In the genomic region with DNA sequence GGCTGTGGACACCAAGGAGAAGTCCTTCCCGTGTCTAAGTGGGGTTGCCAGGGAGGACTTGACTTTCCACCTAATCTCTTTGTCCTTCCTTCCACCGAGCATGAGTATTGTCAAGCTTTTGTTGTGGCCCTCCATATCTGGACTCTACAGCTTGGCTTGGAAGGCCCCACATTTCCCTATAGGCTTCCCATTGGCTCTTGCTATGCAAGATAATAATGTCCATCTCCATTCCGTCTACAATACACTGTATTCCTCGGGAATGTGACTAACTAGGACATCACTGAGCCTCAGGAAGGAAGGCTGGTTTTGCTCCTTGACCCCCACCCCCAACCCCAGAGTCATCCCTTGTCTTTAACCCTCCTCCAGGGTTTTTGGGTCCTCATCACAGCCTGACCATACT, we compare ENCODE assay signal across 27 mouse cellular contexts. TPM values are rescaled to one million over a fixed set of nuclear protein-coding genes. Genes with fewer than 3 reads are reported as not detected.
A peak's percentile ranks its signal among the peaks of the same experiment; 100 is the strongest.
DNase-seq lines count a peak whose midpoint lies in the region; ATAC-seq lines count a peak whose summit lies in the region.
"Had no signal": no experiment of that assay in that cellular context is flagged by ENCODE, and none has a peak within 500 bp of the region (broad histone marks: within the 10 kb centered on the region; RNA-seq: fewer than 3 reads in every experiment).

No protein-coding gene starts in this region.

- H3K4me2 ChIP-seq in heart, embryonic 12.5 days = no peak overlapping the region
- no peak overlapping the region for H3K4me2 ChIP-seq in heart, embryonic 11.5 days
- no peak overlapping the region for H3K4me2 ChIP-seq in heart, embryonic 15.5 days
- H3K4me2 ChIP-seq in liver, embryonic 16.5 days (ENCODE audit: low read depth, low read length) = no peak overlapping the region
- H3K4me2 ChIP-seq in liver, embryonic 12.5 days = no peak overlapping the region
- H3K4me2 ChIP-seq: embryonic facial prominence, embryonic 13.5 days; forebrain, embryonic 12.5 days; forebrain, embryonic 15.5 days; hindbrain, embryonic 13.5 days; intestine, embryonic 15.5 days had no signal

- 66% methylated on average over 4 of the region's 4 CpGs for WGBS in heart, embryonic 12.5 days
- WGBS in heart, embryonic 11.5 days (ENCODE audit: insufficient replicate concordance) = 64% methylated on average over 4 of the region's 4 CpGs
- WGBS in heart, embryonic 15.5 days = 47% methylated on average over 4 of the region's 4 CpGs
- WGBS in liver, embryonic 16.5 days (ENCODE audit: insufficient replicate concordance) = 44% methylated on average over 4 of the region's 4 CpGs
- WGBS in liver, embryonic 12.5 days (ENCODE audit: insufficient replicate concordance) = 36% methylated on average over 4 of the region's 4 CpGs

- H3K27me3 ChIP-seq in heart, embryonic 12.5 days (replicated peaks) = peaks cover 73% of the 10 kb centered on the region
- H3K27me3 ChIP-seq in heart, embryonic 11.5 days (ENCODE audit: control insufficient read depth, insufficient read depth, low read length) = peaks cover 51% of the 10 kb centered on the region
- peaks cover 34% of the 10 kb centered on the region for H3K27me3 ChIP-seq in heart, embryonic 15.5 days
- H3K27me3 ChIP-seq in liver, embryonic 16.5 days (ENCODE audit: control insufficient read depth, insufficient read depth, low read depth, low read length) = no peaks in the 10 kb centered on the region
- H3K27me3 ChIP-seq in liver, embryonic 12.5 days (replicated peaks) = no peaks in the 10 kb centered on the region
- H3K27me3 ChIP-seq: embryonic facial prominence, embryonic 13.5 days; forebrain, embryonic 12.5 days; forebrain, embryonic 15.5 days; hindbrain, embryonic 13.5 days; intestine, embryonic 15.5 days; Patski had no signal

- no peaks in the 10 kb centered on the region for H3K36me3 ChIP-seq in heart, embryonic 12.5 days
- no peaks in the 10 kb centered on the region for H3K36me3 ChIP-seq in heart, embryonic 11.5 days (ENCODE audit: control insufficient read depth, insufficient read depth, low read length)
- no peaks in the 10 kb centered on the region for H3K36me3 ChIP-seq in heart, embryonic 15.5 days
- H3K36me3 ChIP-seq in liver, embryonic 16.5 days (ENCODE audit: control insufficient read depth, insufficient read depth) = no peaks in the 10 kb centered on the region
- no peaks in the 10 kb centered on the region for H3K36me3 ChIP-seq in liver, embryonic 12.5 days
- H3K36me3 ChIP-seq: embryonic facial prominence, embryonic 10.5 days; embryonic facial prominence, embryonic 13.5 days; forebrain, embryonic 15.5 days; G1E; hindbrain, embryonic 13.5 days; intestine, embryonic 15.5 days had no signal

- H3K4me3 ChIP-seq in heart, embryonic 12.5 days = no peak overlapping the region
- no peak overlapping the region for H3K4me3 ChIP-seq in heart, embryonic 11.5 days (ENCODE audit: low read depth, low read length)
- H3K4me3 ChIP-seq in heart, embryonic 15.5 days = no peak overlapping the region
- H3K4me3 ChIP-seq in liver, embryonic 16.5 days (ENCODE audit: low read depth, low read length) = no peak overlapping the region
- H3K4me3 ChIP-seq in liver, embryonic 12.5 days = no peak overlapping the region
- H3K4me3 ChIP-seq: embryonic facial prominence, embryonic 10.5 days; embryonic facial prominence, embryonic 13.5 days; erythroblast, embryonic 14.5 days; forebrain, embryonic 12.5 days; forebrain, embryonic 15.5 days; hindbrain, embryonic 10.5 days; hindbrain, embryonic 13.5 days; intestine, embryonic 15.5 days had no signal

- DNase-seq in heart, postnatal 36 days = no peak
- DNase-seq: adrenal gland, postnatal 10 days; B cell, adult 2 months; cerebellum, adult 11-12 months; cerebellum, adult 8-10 months; cerebellum, postnatal 10 days; cerebellum, postnatal 36 days; embryo, embryonic 11 days; gastrocnemius, postnatal 25 days; kidney, adult 11 months; kidney, adult 8-10 months had no signal

- intact Hi-C loops in heart, postnatal 36 days (cut with DNase I) = no loop called here

- ATAC-seq in heart, embryonic 12.5 days (ENCODE audit: insufficient number of reproducible peaks, low FRiP score) = peak; percentile 45; the same call in 1 of the 2 replicates
- no peak for ATAC-seq in heart, embryonic 11.5 days (replicated peaks; ENCODE audit: insufficient number of reproducible peaks, low FRiP score, low TSS enrichment)
- peak; percentile 24; the same call in 1 of the 2 replicates for ATAC-seq in heart, embryonic 15.5 days (replicated peaks; ENCODE audit: insufficient number of reproducible peaks, insufficient read depth, low FRiP score, low read depth)
- ATAC-seq in liver, embryonic 16.5 days (ENCODE audit: low read depth) = 0 out of 2 replicates have a peak, but pooled peaks have one; percentile 2
- no peak for ATAC-seq in liver, embryonic 12.5 days
- ATAC-seq: forebrain, embryonic 15.5 days; hindbrain, embryonic 16.5 days; intestine, embryonic 15.5 days; Patski had no signal

- H3K9me3 ChIP-seq in heart, embryonic 12.5 days (replicated peaks) = no peaks in the 10 kb centered on the region
- 0 out of 2 replicates have a peak, but pooled peaks cover 3% of the 10 kb centered on the region for H3K9me3 ChIP-seq in heart, embryonic 11.5 days (replicated peaks; ENCODE audit: control insufficient read depth, low read length)
- H3K9me3 ChIP-seq in heart, embryonic 15.5 days (replicated peaks) = no peaks in the 10 kb centered on the region; the same call in 1 of the 2 replicates
- H3K9me3 ChIP-seq in liver, embryonic 16.5 days (replicated peaks; ENCODE audit: control insufficient read depth, low read length) = no peaks in the 10 kb centered on the region
- H3K9me3 ChIP-seq in liver, embryonic 12.5 days (replicated peaks) = no peaks in the 10 kb centered on the region; the same call in 1 of the 2 replicates
- H3K9me3 ChIP-seq: embryonic facial prominence, embryonic 10.5 days; embryonic facial prominence, embryonic 13.5 days; forebrain, embryonic 12.5 days; forebrain, embryonic 15.5 days; hindbrain, embryonic 10.5 days; hindbrain, embryonic 13.5 days; intestine, embryonic 15.5 days had no signal

- H3K27ac ChIP-seq in heart, embryonic 12.5 days (ENCODE audit: poor library complexity, severe bottlenecking) = peak overlapping the region; percentile 2; the same call in 1 of the 2 replicates
- no peak overlapping the region for H3K27ac ChIP-seq in heart, embryonic 11.5 days (ENCODE audit: low read depth, low read length)
- peak overlapping the region; percentile 45 for H3K27ac ChIP-seq in heart, embryonic 15.5 days
- no peak overlapping the region for H3K27ac ChIP-seq in liver, embryonic 16.5 days (ENCODE audit: low read length)
- H3K27ac ChIP-seq in liver, embryonic 12.5 days = no peak overlapping the region
- H3K27ac ChIP-seq: embryonic facial prominence, embryonic 10.5 days; embryonic facial prominence, embryonic 13.5 days; forebrain, embryonic 12.5 days; forebrain, embryonic 15.5 days; hindbrain, embryonic 13.5 days; intestine, embryonic 15.5 days had no signal

- H3K9ac ChIP-seq in heart, embryonic 12.5 days = no peak overlapping the region
- no peak overlapping the region for H3K9ac ChIP-seq in heart, embryonic 11.5 days (ENCODE audit: low read depth, low read length)
- no peak overlapping the region for H3K9ac ChIP-seq in heart, embryonic 15.5 days
- no peak overlapping the region for H3K9ac ChIP-seq in liver, embryonic 16.5 days (ENCODE audit: low read depth, low read length)
- no peak overlapping the region for H3K9ac ChIP-seq in liver, embryonic 12.5 days
- H3K9ac ChIP-seq: embryonic facial prominence, embryonic 13.5 days; forebrain, embryonic 12.5 days; forebrain, embryonic 15.5 days; hindbrain, embryonic 13.5 days; intestine, embryonic 15.5 days had no signal

- H3K4me1 ChIP-seq in heart, embryonic 12.5 days (replicated peaks) = peaks cover 31% of the 10 kb centered on the region
- no peaks in the 10 kb centered on the region; the same call in none of the 2 replicates for H3K4me1 ChIP-seq in heart, embryonic 11.5 days (ENCODE audit: control insufficient read depth, insufficient read depth, low read length)
- H3K4me1 ChIP-seq in heart, embryonic 15.5 days (replicated peaks) = peaks cover 25% of the 10 kb centered on the region
- no peaks in the 10 kb centered on the region for H3K4me1 ChIP-seq in liver, embryonic 16.5 days (ENCODE audit: control insufficient read depth, low read depth, low read length)
- 0 out of 2 replicates have a peak, but pooled peaks cover 7% of the 10 kb centered on the region for H3K4me1 ChIP-seq in liver, embryonic 12.5 days

RNA-seq across cellular contexts. Expression of a gene that starts 44.0 kb away (rescaled TPM):
- 60.5 and 73.7 TPM in 2 replicates for polyA plus RNA-seq in heart, embryonic 12.5 days (2016; fragmentation: Nextera tagmentation; extraction: Ambion mirVana)
- polyA plus RNA-seq in heart, embryonic 11.5 days (2014; fragmentation: Nextera tagmentation; extraction: Ambion mirVana) = 49.8 and 54.3 TPM in 2 replicates
- polyA plus RNA-seq in heart, embryonic 15.5 days (2015; fragmentation: Nextera tagmentation; extraction: Ambion mirVana) = 56.9 and 72.2 TPM in 2 replicates
- total RNA-seq in heart, postnatal 36 days (2021) = 10 to 100 TPM; 26.8 to 37.1 TPM
- polyA plus RNA-seq in liver, embryonic 16.5 days (2015; fragmentation: Nextera tagmentation; extraction: Ambion mirVana) = 5.5 and 7.0 TPM in 2 replicates
- 8.1 and 9.0 TPM in 2 replicates for polyA plus RNA-seq in liver, embryonic 12.5 days (2016; fragmentation: Nextera tagmentation; extraction: Ambion mirVana)
- polyA plus RNA-seq: G1E had no signal

Comparison
In these comparisons a context has a peak if more than half of its experiments do, and no peak if none do; other contexts are left out.
1. ATAC-seq: peak in heart, embryonic 12.5 days (single experiment), heart, embryonic 15.5 days (single experiment) and liver, embryonic 16.5 days (single experiment); none in heart, embryonic 11.5 days (single experiment) and liver, embryonic 12.5 days (single experiment).
2. H3K27ac ChIP-seq: peak in heart, embryonic 12.5 days (single experiment) and heart, embryonic 15.5 days (single experiment); none in heart, embryonic 11.5 days (single experiment), liver, embryonic 16.5 days (single experiment) and liver, embryonic 12.5 days (single experiment).